Mouse (Mus musculus): ENCODE data around the gene Zfp846. TPM values are rescaled to one million over a fixed set of nuclear protein-coding genes. Genes with fewer than 3 reads are reported as not detected.
"Not testable (repeated sequence)": the region's sequence is repeated elsewhere in the genome, so short reads cannot be mapped to it uniquely, and the experiment has no call there.

The Zfp846 gene
- polyA plus RNA-seq, 1 experiment from 2014 or later = 44.7 TPM

DNA sequence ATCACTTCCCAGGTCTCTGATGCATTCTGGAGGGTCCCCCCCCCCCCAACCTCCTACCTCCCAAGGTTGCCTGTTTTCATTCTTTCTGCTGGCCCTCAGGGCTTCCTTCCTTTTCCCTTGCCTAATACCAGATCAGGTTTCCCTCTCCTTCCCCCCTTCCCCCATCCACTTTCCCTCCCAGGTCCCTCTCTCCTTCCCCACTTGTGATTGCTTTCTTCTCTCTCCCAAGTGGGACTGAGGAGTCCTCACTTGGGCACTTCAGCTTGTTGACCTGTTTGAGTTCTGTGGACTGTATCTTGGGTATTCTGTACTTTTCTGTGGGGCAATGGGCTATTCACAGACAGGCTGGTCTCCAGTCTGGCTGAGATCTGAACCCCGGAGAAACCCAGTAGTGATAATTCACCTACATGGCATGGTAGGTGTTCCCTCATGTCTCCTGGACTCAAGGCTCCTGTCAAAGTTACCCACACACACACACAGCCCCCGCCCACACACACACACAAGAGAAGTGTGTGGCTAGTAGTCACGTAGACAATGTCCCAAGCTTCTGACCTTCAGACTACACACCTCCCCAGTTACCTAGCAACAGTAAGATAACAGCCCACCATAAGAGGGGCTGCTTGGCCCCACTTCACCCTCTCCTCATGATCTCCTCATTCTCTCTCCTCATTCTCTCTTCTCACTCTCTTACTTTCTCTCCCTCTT lies 15.6 kb upstream of the Zfp846 start:
- not testable (repeated sequence) for ATAC-seq (ENCODE audit: low FRiP score); H3K9ac ChIP-seq; DNase-seq (ENCODE audit: low spot score); H3K9me3 ChIP-seq (ENCODE audit: control insufficient read depth, low read length); H3K4me2 ChIP-seq (replicated peaks); H3K27me3 ChIP-seq (ENCODE audit: control insufficient read depth, insufficient read depth, low read length); H3K4me1 ChIP-seq (replicated peaks; ENCODE audit: control insufficient read depth, insufficient read depth, low read length); H3K27ac ChIP-seq; H3K4me3 ChIP-seq (replicated peaks; ENCODE audit: low read length); H3K36me3 ChIP-seq (replicated peaks; ENCODE audit: control insufficient read depth, insufficient read depth)
- WGBS = 69% methylated on average over 3 of the region's 3 CpGs

- Histone ChIP-seq H3K4me1 (replicated peaks; ENCODE audit: control insufficient read depth, insufficient read depth, low read length) (no peaks in the 10 kb centered on the region), H3K4me2 (replicated peaks) (no peak overlapping the region), H3K4me3 (replicated peaks; ENCODE audit: low read length) (no peak overlapping the region), H3K27ac (no peak overlapping the region), H3K27me3 (ENCODE audit: control insufficient read depth, insufficient read depth, low read length) (peaks cover 9% of the 10 kb centered on the region; the same call in 1 of the 2 replicates), H3K36me3 (replicated peaks; ENCODE audit: control insufficient read depth, insufficient read depth) (no peaks in the 10 kb centered on the region), H3K9me3 (ENCODE audit: control insufficient read depth, low read length) (no peaks in the 10 kb centered on the region), H3K9ac (no peak overlapping the region)
- no peak for DNase-seq (ENCODE audit: low spot score)
- ATAC-seq (ENCODE audit: low FRiP score) = no peak
Measured at GRCm38 (mm10) chr9:20571060-20571459, 10.0 kb upstream of the Zfp846 start.

DNA sequence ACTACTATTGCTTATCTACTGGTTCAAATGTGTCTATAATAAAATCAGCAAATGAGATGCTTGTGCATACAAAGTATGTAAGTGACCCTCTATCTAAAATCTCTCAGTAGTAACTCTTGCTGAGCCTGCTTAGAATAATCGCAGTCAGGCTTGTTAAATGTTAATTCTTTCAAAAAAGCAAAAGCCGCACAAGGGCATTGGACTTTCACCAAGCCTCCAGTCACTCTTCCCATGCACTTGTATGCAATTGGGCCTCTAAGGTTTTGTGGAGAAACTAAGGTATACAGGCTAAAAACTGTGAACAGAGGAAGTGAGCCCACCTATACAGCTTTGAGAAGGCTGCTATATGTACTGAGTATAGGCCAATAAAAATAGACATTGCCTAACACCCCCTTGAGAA lies 4.5 kb upstream of the Zfp846 start:
- Histone ChIP-seq H3K4me2 (replicated peaks) (no peak overlapping the region), H3K9ac (no peak overlapping the region), H3K27me3 (ENCODE audit: control insufficient read depth, insufficient read depth, low read length) (peaks cover 39% of the 10 kb centered on the region), H3K4me1 (replicated peaks; ENCODE audit: control insufficient read depth, insufficient read depth, low read length) (no peaks in the 10 kb centered on the region), H3K36me3 (replicated peaks; ENCODE audit: control insufficient read depth, insufficient read depth) (no peaks in the 10 kb centered on the region), H3K27ac (no peak overlapping the region), H3K9me3 (ENCODE audit: control insufficient read depth, low read length) (no peaks in the 10 kb centered on the region), H3K4me3 (replicated peaks; ENCODE audit: low read length) (no peak overlapping the region)
- DNase-seq (ENCODE audit: low spot score) = no peak
- ATAC-seq (ENCODE audit: low FRiP score) = no peak
- WGBS = 86% methylated on average over 2 of the region's 2 CpGs

- no peak overlapping the region for H3K27ac ChIP-seq
- no peak overlapping the region for H3K4me3 ChIP-seq (replicated peaks; ENCODE audit: low read length)
- H3K9ac ChIP-seq = no peak overlapping the region
- H3K36me3 ChIP-seq (replicated peaks; ENCODE audit: control insufficient read depth, insufficient read depth) = peaks cover 45% of the 10 kb centered on the region
- ATAC-seq (ENCODE audit: low FRiP score) (no peak), DNase-seq (ENCODE audit: low spot score) (no peak)
- H3K9me3 ChIP-seq (ENCODE audit: control insufficient read depth, low read length) = no peaks in the 10 kb centered on the region
- peaks cover 2% of the 10 kb centered on the region; the same call in 1 of the 2 replicates for H3K4me1 ChIP-seq (replicated peaks; ENCODE audit: control insufficient read depth, insufficient read depth, low read length)
- H3K27me3 ChIP-seq (ENCODE audit: control insufficient read depth, insufficient read depth, low read length) = no peaks in the 10 kb centered on the region
- H3K4me2 ChIP-seq (replicated peaks) = no peak overlapping the region
- 79% methylated on average over 6 of the region's 6 CpGs for WGBS
Measured at GRCm38 (mm10) chr9:20601270-20601669, 20.2 kb downstream of the Zfp846 start.

DNA sequence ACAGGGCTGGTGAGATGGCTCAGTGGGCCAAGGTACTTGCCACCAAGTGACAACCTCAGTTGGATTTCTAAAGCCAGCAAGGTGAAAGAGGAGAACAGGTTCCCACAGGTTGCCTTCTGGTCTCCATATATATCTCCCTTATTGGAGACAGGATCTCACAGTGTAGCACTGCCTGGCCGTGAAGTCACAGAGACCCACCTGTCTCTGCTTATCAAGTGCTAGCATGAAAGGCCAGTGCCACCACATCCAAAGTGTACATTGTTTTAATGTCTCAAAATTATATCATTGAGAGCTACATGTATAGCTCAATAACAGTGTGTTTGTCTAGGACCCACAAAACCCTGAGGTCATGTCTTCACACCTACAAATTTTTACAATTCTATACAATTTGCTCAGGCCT lies 25.2 kb downstream of the Zfp846 start:
- 100% methylated on average over 1 of the region's 1 CpGs for WGBS
- Histone ChIP-seq H3K36me3 (replicated peaks; ENCODE audit: control insufficient read depth, insufficient read depth) (peaks cover 27% of the 10 kb centered on the region), H3K27me3 (ENCODE audit: control insufficient read depth, insufficient read depth, low read length) (no peaks in the 10 kb centered on the region), H3K27ac (peak overlapping the region; percentile 99), H3K4me2 (replicated peaks) (peak overlapping the region; percentile 84), H3K9me3 (ENCODE audit: control insufficient read depth, low read length) (no peaks in the 10 kb centered on the region), H3K4me1 (replicated peaks; ENCODE audit: control insufficient read depth, insufficient read depth, low read length) (peaks cover 15% of the 10 kb centered on the region), H3K4me3 (replicated peaks; ENCODE audit: low read length) (peak overlapping the region; percentile 77; the same call in 1 of the 2 replicates), H3K9ac (peak overlapping the region; percentile 93)
- DNase-seq (ENCODE audit: low spot score) (no peak), ATAC-seq (ENCODE audit: low FRiP score) (no peak)

- WGBS = under 1% methylated on average over 57 of the region's 57 CpGs
- Histone ChIP-seq H3K4me1 (replicated peaks; ENCODE audit: control insufficient read depth, insufficient read depth, low read length) (peaks cover 15% of the 10 kb centered on the region), H3K27ac (peak overlapping the region; percentile 99), H3K4me2 (replicated peaks) (peak overlapping the region; percentile 84), H3K9ac (peak overlapping the region; percentile 93), H3K9me3 (ENCODE audit: control insufficient read depth, low read length) (no peaks in the 10 kb centered on the region), H3K27me3 (ENCODE audit: control insufficient read depth, insufficient read depth, low read length) (no peaks in the 10 kb centered on the region), H3K4me3 (replicated peaks; ENCODE audit: low read length) (peak overlapping the region; percentile 77), H3K36me3 (replicated peaks; ENCODE audit: control insufficient read depth, insufficient read depth) (peaks cover 17% of the 10 kb centered on the region)
- ATAC-seq (ENCODE audit: low FRiP score) (peak; percentile 89), DNase-seq (ENCODE audit: low spot score) (peak; percentile 95)
Measured at GRCm38 (mm10) chr9:20607100-20607974, 26.2 kb downstream of the Zfp846 start.

- no peak overlapping the region for H3K4me3 ChIP-seq (replicated peaks; ENCODE audit: low read length)
- peaks cover 10% of the 10 kb centered on the region; the same call in 1 of the 2 replicates for H3K36me3 ChIP-seq (replicated peaks; ENCODE audit: control insufficient read depth, insufficient read depth)
- ATAC-seq (ENCODE audit: low FRiP score) = no peak
- H3K27ac ChIP-seq = no peak overlapping the region
- no peak overlapping the region for H3K4me2 ChIP-seq (replicated peaks)
- H3K9me3 ChIP-seq (ENCODE audit: control insufficient read depth, low read length) = no peaks in the 10 kb centered on the region
- H3K27me3 ChIP-seq (ENCODE audit: control insufficient read depth, insufficient read depth, low read length) = no peaks in the 10 kb centered on the region
- DNase-seq (ENCODE audit: low spot score) = no peak
- no peak overlapping the region for H3K9ac ChIP-seq
- peaks cover 15% of the 10 kb centered on the region for H3K4me1 ChIP-seq (replicated peaks; ENCODE audit: control insufficient read depth, insufficient read depth, low read length)
- 88% methylated on average over 5 of the region's 5 CpGs for WGBS
Measured at GRCm38 (mm10) chr9:20609831-20610464, 28.9 kb downstream of the Zfp846 start.

GRCm38 (mm10) chr9:20611976-20612375 lies 30.9 kb downstream of the Zfp846 start:
- no peaks in the 10 kb centered on the region for H3K27me3 ChIP-seq (ENCODE audit: control insufficient read depth, insufficient read depth, low read length)
- WGBS = 88% methylated on average over 5 of the region's 5 CpGs
- ATAC-seq (ENCODE audit: low FRiP score) = no peak

GRCm38 (mm10) chr9:20616685-20617084 lies 35.6 kb downstream of the Zfp846 start:
- no peaks in the 10 kb centered on the region for H3K9me3 ChIP-seq (ENCODE audit: control insufficient read depth, low read length)
- no peak overlapping the region for H3K9ac ChIP-seq
- no peak overlapping the region for H3K4me3 ChIP-seq (replicated peaks; ENCODE audit: low read length)
- WGBS = 97% methylated on average over 2 of the region's 2 CpGs
- H3K4me1 ChIP-seq (replicated peaks; ENCODE audit: control insufficient read depth, insufficient read depth, low read length) = no peaks in the 10 kb centered on the region
- no peak overlapping the region for H3K27ac ChIP-seq
- no peak overlapping the region for H3K4me2 ChIP-seq (replicated peaks)
- H3K36me3 ChIP-seq (replicated peaks; ENCODE audit: control insufficient read depth, insufficient read depth) = peaks cover 13% of the 10 kb centered on the region; the same call in 1 of the 2 replicates
- no peak for DNase-seq (ENCODE audit: low spot score)
- no peaks in the 10 kb centered on the region for H3K27me3 ChIP-seq (ENCODE audit: control insufficient read depth, insufficient read depth, low read length)
- ATAC-seq (ENCODE audit: low FRiP score) = no peak

More at GRCm38 (mm10) chr9:20611976-20612375, 30.9 kb downstream of the Zfp846 start:
- H3K36me3 ChIP-seq (replicated peaks; ENCODE audit: control insufficient read depth, insufficient read depth) = peaks cover 12% of the 10 kb centered on the region
- H3K9ac ChIP-seq = no peak overlapping the region
- H3K4me1 ChIP-seq (replicated peaks; ENCODE audit: control insufficient read depth, insufficient read depth, low read length) = peaks cover 7% of the 10 kb centered on the region
- no peak overlapping the region for H3K4me3 ChIP-seq (replicated peaks; ENCODE audit: low read length)
- no peak for DNase-seq (ENCODE audit: low spot score)
- no peak overlapping the region for H3K4me2 ChIP-seq (replicated peaks)
- no peaks in the 10 kb centered on the region for H3K9me3 ChIP-seq (ENCODE audit: control insufficient read depth, low read length)
- H3K27ac ChIP-seq = no peak overlapping the region

Measured in hindbrain, embryonic 14.5 days (tissue).